Mouse (Mus musculus): ENCODE data around the gene Mtch2.
"Not testable (repeated sequence)": the region's sequence is repeated elsewhere in the genome, so short reads cannot be mapped to it uniquely, and the experiment has no call there.

Mtch2 gene

DNA sequence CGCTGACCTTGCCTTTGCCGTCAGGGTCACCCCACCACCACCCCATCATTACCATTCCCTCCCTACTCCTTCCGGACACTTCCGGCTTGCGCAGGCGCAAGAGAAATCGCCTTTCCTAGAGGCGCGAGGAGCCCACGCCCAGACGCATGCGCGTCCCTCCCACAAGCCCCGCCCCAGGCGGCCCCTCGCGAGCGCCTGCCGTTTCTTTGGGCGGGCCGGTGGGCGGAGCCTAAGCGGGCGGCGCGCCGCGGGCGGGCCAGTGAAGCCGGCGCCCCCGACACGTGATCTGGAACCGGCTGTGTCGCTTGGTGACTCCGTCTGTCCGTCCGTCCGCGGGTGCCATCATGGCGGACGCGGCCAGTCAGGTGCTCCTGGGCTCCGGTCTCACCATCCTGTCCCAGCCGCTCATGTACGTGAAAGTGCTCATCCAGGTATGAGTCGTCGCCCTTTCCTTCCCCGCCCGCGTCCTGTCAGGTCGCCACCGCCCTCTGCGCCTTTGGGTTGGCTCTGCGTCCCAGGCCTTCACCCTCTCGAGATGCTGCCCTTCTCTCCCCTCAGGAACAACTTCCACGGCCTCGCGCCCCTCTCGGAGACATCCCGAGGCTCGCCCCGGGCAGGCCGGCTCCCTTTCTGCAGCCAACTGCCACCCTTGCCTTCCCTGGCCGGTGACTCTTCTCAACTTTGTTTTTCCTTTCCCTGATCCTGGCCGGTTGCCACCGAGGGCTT lies at the start of gene Mtch2:
Gene Mtch2 (plus strand): TSS at position 201 of the 726 bp plus-strand sequence.
- peak; percentile 99 for DNase-seq

DNA sequence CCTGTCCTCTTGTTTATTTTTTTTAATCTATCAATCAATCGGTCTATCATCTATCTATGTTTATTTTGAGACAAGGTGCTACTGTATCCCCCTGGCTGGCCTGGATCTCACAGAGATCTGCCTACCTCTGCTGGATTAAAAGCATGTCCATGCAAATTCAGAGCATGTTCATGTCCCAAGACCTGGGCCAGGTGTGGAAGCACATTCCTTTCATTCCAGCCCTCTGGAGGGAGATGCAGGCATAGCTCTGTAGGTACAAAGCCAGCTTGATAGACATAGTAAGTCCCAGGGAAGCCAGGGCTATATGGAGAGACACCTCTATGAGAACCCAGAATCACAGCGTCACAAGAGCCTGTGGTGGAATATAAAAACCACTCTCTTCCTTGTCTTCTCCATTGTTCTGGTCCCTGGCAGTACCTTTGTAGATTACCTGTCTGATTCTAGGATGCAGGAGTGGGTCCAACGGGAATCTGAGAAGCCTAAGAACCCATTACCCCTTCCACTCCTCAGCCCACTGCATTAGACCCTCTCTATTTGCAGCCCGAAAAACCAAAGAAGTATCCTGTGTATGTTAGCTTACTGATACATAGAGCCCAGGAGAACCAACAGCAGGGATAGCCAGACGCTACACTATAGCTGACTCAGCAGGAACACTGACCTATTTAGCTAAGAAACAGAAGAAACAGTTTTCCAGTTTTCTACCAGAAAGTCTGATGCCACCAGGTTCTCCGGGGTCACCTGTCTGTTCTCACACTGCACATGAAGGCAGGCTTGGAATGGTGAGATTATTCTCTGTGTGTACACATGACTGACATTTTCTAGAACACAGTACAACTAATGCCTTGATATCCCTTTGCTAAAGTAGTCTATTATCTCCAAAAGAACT lies 38.5 kb upstream of the Mtch2 start:
- DNase-seq = no peak

DNA sequence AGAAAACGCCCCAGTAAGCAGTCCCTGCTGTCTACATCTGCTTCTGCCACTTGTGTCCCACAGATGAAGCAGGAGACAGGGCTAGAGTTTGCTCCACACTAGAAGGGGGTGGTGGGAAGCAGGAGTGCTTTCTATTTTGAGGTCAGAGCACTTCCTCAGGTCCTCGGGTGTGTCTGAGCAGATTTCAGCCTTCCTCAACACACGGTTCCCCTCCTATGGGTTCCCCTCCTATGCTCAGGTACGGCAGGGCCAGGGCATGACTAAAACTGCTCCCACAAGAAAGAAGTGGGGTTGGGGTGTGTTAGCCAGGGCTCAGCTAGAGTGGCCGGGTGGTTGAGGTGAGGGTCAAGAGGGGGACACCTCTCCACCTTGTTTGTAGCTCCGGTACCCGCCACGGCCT lies 36.2 kb upstream of the Mtch2 start:
- no peak for DNase-seq

DNA sequence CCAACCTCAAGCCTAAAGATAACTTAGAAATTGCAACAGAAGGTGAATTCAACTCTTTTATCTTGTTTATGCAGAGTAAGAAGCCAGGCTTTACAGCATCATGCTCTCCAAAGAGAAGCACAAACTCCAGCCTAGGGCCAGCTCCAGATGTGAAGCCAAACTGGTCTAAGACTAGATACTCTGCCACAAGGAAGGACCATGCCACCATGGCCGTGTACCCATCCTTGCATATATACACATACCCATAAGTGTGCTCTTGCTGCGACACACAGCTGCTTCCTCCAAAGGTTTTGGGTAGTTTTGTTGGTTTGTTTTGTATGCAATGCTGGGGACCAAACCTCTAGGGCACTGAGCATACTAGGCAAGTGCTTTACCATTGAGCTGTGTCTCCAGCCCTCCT lies 31.7 kb upstream of the Mtch2 start:
- DNase-seq = no peak

DNA sequence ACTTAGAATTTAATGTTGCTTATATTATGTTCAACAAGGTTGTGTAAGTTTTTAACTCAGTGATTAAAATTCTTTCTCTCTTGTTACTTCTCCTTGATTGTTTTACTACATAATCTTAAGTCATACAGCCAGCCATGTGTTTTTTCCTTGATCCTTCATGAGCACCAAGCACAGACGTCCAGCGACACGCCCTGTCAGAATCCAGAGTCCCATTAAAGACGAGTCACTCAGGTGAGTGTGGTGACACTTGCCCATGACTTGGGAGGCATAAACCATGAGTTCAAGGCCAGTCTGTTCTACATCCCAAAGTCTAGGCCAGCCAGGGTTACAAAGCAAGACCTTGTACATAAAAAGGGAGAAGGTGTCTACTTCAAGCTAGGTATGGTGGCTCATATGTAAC lies 30.8 kb upstream of the Mtch2 start:
- no peak for DNase-seq

DNA sequence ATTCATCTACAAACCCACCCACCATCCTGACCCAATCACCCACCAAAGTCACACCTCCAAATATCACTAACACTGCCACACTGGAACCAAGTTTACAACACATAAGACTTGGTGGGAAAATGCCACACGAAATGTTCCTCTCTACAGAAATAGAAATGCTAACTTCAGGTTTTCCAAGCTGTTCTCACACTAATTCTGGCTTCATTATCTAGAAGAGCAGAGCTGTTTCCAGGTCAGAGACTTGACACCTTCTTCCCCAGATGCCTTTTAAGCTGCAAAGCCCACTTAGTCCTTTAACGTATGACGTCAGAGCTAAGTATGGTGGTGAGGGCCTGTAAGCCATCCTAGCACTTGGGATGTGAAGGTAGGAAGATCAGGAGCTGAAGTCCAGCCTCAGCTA lies 28.2 kb upstream of the Mtch2 start:
- no peak for DNase-seq

DNA sequence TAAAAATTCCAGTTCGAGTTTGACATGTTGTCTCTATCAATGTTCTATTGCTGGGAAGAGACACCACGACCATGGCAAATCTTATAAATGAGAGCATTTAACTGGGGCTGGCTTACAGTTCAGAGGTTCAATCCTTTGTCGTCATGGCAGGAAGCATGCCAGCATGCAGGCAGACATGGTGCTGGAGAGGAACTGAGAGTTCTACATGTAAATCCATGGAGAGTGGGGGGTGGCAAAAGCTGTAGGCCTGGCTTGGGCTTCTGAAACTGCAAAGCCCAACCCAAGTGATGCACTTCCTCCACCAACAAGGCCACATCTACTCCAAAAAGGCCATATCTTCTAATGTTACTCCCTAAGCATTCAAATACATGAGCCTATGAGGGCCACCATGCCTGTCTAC lies 26.1 kb upstream of the Mtch2 start:
- DNase-seq = no peak

DNA sequence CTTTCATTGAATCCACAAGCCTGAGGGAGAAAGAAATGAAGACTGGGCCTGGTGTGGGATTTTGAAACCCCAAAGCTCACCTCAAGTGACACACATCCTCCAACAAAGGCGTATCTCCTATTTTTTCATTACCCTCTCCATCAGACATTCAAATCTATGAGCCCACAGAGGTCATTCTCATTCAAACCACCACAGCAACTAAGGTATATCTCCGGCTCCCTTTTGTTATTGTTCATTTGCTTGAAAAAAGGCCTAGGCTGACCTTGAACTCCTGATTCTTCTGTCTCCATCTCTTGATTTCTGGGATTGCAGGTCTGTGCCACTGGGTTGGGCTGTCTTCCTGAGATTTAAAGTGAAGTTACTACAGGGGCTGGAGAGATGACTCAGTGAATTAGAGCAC lies 24.0 kb upstream of the Mtch2 start:
- no peak for DNase-seq

DNA sequence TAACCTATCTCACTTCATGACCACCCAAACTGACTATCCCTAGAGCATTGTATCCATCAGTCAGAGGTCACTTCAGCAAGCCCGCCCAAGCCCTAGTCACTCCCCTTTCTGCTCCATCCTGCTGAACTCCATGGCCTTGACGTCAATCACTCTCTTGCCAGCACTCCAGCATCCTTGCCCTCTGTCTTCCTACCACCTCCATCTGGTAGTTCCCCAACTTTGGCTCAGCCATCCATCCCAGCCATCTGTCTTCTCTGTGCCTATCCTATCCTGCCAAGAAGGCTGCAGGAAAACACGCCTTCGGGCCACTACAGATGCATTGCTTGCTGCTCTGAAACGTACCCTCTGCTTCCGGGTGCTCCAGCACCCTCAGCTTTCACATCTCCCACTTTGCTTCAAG lies 23.2 kb upstream of the Mtch2 start:
- DNase-seq = no peak

DNA sequence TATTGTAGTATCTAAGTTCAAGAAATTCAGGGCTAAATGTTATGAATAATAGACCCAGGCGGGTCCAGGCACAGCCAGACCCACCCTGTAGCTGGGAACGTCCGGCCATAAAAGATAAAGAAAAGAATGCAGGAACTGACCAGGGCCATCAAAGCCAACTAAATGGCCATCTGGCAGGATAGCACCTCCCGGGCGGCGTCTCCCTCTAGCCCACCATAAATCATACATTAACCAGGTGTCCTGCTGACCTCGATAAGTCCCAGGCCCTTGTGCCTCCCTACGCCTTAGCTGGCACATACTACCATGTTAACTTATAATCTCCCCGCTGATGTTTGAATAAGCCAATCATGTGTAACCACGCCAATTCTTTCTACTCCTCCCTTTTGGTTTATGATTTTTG lies 22.4 kb upstream of the Mtch2 start:
- not testable (repeated sequence) for DNase-seq

DNA sequence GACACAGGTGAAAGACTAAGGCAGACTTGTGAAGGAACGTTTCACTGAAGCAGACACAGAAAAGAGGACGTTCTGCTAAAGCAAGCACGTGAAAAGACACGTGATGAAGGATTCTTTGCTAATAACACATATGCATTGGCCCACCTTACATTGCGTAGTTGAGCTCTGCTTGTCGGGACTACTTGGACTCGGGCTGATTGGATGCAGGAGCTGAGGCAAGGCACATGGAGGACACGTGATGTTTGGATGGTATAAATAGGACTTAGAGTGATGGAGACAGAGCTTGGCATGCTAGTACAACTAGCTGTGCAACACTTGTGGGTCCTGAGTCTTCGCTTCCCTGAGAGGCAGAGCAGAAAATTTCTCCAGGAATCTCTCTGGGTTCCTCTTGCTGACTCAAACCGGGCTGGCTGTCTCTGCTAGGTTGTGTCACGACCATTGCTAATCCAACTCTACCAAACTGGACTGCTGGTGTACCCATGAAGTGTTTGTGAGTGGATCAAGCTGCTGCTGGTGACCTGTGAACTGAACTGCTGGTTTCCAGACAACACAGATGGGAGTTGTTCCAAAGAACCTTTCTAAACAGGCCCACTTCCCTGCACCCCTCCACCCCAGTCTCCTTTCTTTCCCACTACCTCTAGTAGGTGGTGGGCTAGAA lies 21.3 kb upstream of the Mtch2 start:
- peak; percentile 43 to 64 for DNase-seq

DNA sequence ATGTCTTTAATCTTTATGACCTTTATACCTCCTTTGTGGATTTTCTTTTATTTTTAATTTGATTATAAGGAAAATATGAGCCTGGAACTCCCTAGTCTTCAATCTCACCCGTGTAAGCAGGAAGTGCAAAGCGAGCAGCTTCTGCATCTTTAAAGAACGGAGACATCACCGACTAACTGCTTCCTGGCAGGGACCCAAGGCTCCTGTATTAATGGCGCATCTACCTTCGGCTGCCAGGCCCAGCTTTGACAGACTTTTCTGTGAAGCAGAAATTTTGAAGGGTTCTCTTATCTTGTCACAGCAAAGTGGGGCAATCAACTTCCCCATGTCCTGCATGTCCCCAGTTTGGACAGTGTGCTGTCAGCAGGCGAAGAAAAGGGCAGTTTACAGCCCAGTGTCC lies 18.2 kb upstream of the Mtch2 start:
- DNase-seq = no peak

DNA sequence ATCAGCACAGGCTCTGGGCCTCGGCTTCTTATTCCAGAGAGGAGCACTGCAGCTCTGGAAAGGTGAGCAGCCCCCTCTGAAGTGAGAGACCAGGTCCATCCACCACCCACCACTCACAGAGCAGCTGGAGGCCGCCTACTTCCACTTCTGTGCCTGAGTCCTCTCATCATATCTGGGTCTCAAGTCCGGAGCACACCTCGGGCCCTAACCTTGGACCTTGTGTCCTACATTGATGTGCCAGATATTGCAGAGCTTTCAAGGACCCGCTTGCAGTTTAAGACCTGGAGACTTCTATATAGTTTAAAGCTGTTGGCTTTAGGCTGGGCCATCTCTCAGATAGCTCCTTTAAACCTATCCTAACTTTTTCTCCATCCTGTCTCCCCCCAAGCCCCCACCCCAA lies 13.5 kb upstream of the Mtch2 start:
- DNase-seq = no peak

DNA sequence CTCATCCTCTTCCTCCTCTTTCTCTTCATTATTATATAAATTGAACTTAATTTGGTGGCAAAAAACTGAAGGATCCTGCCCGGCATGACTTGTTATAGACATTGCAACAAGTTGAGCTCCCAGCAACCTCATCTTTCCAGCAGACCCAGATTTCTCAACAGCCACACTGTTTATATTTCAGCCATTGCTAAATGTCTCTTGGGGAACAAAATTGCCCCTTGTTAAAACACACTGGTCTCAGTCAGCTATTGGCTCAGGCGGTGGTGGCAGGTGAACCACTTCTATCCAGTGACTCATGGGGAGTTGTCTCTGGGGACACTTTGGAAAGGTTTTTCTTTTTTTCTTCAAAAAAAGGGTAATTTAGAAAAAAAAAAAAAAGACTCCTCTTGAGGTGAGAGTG lies 8.3 kb upstream of the Mtch2 start:
- no peak for DNase-seq

DNA sequence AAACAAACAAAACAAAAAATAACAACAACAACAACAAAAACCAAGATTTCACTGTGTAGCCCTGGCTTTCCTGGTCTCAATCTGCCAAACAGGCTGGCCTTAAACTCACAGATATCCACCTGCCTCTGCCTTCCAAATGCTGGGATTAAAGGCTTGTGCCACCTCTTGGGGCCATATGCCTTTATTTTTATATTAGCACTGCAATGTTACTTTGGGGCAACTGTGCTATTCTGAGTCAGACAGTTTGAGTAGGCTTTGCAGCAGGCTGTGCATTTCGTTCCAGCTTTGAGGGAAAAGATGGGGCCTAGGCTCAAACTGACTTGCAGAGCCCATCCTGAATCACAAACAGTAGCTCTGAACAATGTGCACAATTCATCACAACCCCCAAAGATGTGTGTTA lies 3.3 kb upstream of the Mtch2 start:
- DNase-seq = no peak

DNA sequence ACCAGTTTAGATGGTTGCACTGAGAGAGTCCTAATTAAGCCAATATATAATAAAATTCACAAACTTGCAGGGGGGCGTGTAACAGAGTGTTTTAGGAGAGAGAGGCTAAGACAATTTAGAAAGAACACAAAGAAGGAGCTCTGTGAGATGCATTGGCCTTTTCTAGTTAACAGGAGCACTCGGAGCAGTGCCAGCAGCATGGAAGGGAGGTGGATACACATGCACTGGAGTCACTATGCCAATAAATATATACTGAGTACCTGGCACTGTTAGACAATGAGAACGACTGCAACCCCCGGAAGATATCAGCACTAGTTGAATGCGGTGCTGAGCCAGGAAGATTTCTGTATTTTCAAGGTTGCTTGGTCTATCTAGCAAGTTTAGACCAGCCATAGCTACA lies 2.7 kb upstream of the Mtch2 start:
- no peak for DNase-seq

DNA sequence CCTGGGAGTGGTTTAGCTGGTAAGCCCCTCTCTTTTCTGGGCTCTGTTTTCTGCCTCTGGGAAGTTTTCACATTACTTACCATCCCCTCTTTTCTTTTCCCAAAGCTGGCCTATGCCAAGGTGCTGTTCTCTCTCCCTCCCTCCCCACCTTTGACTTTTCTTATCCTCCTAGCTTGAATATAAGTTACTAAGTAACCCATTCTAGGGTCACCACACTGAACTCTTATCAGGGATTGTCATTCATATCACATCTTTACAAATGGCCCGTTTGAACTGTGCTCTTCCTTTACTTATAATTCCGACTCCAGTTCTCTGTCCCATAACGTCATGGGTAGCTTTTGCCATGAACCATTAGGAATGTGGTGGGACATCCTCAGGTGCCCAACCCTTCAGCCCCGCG lies 1.7 kb upstream of the Mtch2 start:
- DNase-seq = no peak

DNA sequence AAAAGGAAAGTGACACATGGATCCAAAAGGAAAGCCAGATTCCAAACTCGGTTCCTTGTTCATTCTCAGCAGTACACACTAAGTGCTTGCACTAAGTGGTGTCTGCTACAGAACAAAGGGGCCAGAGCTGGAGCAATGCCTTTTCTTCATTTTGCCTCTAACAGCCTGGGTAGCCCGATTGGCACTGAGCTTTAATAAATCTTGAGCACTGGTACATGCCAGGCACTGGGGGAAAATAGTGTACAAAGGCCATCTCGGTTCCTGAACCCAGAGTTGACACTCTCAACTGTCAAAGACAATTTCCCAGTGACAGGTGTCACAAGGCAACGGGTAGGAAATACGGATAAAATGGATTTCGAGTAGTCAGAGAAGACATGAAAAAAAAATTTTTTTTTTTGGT lies 784 bp upstream of the Mtch2 start:
- DNase-seq = no peak

DNA sequence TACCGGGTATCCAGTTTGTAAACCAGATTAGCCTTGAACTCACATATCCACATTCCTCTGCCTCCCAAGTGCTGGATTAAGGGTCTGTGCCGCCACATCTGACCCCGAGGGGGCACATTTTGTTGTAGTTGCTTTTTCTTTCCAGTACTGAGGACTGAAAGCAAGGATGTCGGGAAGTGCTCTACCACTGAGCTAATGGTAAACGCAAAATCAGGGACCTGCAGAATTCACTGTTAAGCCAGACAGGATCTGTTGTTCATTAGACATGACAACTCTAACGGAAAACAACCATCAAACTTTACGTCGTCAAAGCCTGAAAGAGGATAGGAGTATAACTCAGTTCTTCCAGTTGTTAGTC lies 379 bp upstream of the Mtch2 start:
- DNase-seq = peak in 1 of 2 experiments; percentile 27

DNA sequence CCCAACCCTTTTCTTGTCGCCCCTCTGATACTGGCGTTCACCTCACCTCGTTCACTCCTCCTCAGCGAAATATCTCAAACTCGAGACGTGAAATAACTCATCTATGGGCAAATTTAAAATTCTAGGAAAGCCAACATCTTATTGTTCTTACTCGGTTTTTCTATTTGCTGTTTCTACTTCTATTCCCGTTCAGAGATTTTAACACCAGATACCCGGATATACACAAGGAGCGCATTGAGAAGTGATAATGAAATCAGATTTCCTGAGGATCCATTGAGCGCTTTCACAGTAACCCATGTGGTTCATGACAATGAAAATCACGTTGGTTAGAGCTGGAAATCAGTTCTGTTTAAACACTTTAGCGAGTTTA lies 711 bp downstream of the Mtch2 start:
- no peak for DNase-seq

DNA sequence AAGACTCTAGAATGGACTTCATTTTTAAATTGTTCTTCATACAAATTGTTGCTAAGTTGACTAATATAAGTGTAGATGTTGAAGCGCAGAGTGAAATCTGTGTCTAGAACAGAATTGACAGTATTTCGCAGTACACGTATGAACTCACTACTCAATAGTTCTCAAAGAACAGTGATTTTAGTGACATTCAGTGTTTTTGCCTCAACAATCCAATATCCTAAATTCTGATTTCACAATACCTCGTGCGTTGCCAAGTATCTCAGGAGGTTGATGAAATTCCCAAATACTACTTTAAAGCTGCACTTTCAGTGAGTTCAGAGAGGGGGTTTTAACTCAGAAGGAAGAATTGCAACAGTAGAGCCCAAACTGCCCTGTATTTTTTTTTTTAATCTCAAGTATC lies 1.4 kb downstream of the Mtch2 start:
- DNase-seq = no peak

DNA sequence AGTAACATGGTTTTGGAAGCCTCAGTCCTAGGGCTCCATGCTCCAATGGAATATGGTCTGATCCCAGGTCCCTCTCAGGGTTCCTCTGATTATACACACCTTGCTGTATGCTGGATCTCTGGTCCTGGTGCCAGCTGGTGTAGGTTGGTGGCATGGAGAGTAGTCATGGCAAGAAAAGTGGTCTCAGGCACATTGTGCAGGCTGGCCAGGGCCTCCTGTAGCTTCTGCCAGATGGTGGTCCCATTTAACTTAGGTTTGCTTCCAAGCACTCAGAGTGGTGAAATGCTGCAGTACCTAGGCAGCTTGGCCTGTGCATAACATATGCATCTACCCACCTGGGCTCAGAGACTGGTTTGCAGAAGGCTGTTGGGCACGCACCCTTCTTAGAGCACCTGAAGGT lies 3.4 kb downstream of the Mtch2 start:
- DNase-seq = no peak

DNA sequence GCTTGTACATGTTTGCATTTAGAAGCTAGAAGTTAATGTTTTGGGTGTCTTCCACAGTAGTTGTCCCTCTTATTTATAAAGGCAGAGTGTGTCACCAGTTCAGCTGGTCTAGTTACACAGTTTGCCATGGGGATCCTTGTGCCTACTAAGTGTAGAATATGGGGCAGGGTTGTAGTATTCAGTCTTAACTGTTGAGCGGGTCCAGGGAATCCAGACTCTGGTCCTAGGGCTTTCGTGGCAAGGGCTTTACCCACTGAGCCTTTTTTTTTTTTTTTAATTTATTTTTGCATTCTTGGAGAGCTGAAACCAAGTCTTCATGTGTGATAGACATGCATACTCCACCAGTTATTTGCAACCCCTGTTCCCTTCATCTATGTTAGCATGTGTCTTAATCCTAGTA lies 14.5 kb downstream of the Mtch2 start:
- no peak for DNase-seq

DNA sequence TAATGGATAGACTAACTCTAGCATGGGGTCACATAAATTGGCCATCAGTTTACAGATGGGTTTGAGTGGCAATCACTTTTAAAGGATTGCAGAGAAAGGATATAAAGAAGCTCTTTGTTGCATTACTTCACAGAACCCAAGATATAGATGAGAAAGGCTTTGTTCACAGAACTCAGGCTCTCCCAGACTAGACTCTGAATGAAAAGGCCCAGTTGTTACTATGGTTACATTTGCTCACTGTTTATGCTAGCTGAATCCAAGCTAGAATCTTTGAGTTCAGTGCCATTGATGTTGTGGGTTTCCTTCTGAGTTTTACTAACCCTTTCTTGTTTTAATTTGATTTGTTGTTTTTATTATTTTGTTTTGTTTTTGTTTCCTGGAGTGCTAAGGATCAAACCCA lies 17.2 kb downstream of the Mtch2 start:
- no peak for DNase-seq
